Mouse (Mus musculus): ENCODE measurements around the gene Pigf. TPM values are rescaled to one million over a fixed set of nuclear protein-coding genes. Genes with fewer than 3 reads are reported as not detected.

Gene Pigf
- polyA plus RNA-seq, 1 experiment from 2014 or later, result 17.5 TPM

- no peaks in the 10 kb centered on the region for H3K9me3 ChIP-seq
- no peaks in the 10 kb centered on the region for H3K36me3 ChIP-seq
- 83% methylated on average over 28 of the region's 28 CpGs for WGBS
- peaks cover 13% of the 10 kb centered on the region; the same call in 1 of the 2 replicates for H3K27me3 ChIP-seq (replicated peaks)
- H3K4me2 ChIP-seq, result no peak within 1 kb of the TSS
- no peak within 1 kb of the TSS for H3K4me3 ChIP-seq
- H3K27ac ChIP-seq (replicated peaks), result no peak within 1 kb of the TSS
- H3K9ac ChIP-seq, result no peak within 1 kb of the TSS
- no peaks in the 10 kb centered on the region for H3K4me1 ChIP-seq
- no peak for ATAC-seq (ENCODE audit: extremely low read depth, insufficient number of reproducible peaks, low FRiP score, low TSS enrichment)
Measured at GRCm38 (mm10) chr17:86947840-86948796, 77.1 kb downstream of the Pigf start, which contains the start of gene Atp6v1e2. Gene Atp6v1e2 (minus strand): TSS chr17:86947897.

Other genes starting within 250 kb of the Pigf start
- not detected in 2 replicates for gene Tmem247, start 108.1 kb downstream of the Pigf start, polyA plus RNA-seq (2015; fragmentation: Nextera tagmentation; extraction: Ambion mirVana)
- not detected in 2 replicates for gene Atp6v1e2, start 77.5 kb downstream of the Pigf start, polyA plus RNA-seq (2015; fragmentation: Nextera tagmentation; extraction: Ambion mirVana)
- gene Rhoq, start 62.3 kb downstream of the Pigf start, polyA plus RNA-seq (2015; fragmentation: Nextera tagmentation; extraction: Ambion mirVana), result 18.4 and 18.5 TPM in 2 replicates
- 105 and 119 TPM in 2 replicates for gene Cript, start 144 bp upstream of the Pigf start, polyA plus RNA-seq (2015; fragmentation: Nextera tagmentation; extraction: Ambion mirVana)
- gene Socs5, start 82.3 kb upstream of the Pigf start, polyA plus RNA-seq (2015; fragmentation: Nextera tagmentation; extraction: Ambion mirVana), result 9.2 TPM in 2 replicates
- 76.6 and 88.2 TPM in 2 replicates for gene Mcfd2, start 240.5 kb upstream of the Pigf start, polyA plus RNA-seq (2015; fragmentation: Nextera tagmentation; extraction: Ambion mirVana)

Measured in heart, embryonic 13.5 days (tissue).